Mouse (Mus musculus) bone marrow, adult 2 months (tissue): ENCODE measurements around the gene Dcaf10.

Source experiments
- CTCF ChIP-seq: fragments of 200-500 bp; IDR thresholded peaks from 2 replicates; pipeline ENCODE4 v1.5.1; 2011; ENCODE audit warnings: low read length, control low read depth; ENCODE audit not compliant: control insufficient read depth, insufficient read depth
- POLR2A ChIP-seq: fragments of 200-500 bp; IDR thresholded peaks from 2 replicates; pipeline ENCODE4 v1.6.1; 2011; ENCODE audit warnings: low read depth, mild to moderate bottlenecking, control low read depth, low read length, borderline replicate concordance; ENCODE audit not compliant: control insufficient read depth

GRCm38 (mm10) chr4:45420733-45421132 lies 78.8 kb downstream of the Dcaf10 start:
- TF ChIP-seq POLR2A (no peak), CTCF (no peak)
